ENCODE assay signal across 21 mouse cellular contexts in the genomic region with DNA sequence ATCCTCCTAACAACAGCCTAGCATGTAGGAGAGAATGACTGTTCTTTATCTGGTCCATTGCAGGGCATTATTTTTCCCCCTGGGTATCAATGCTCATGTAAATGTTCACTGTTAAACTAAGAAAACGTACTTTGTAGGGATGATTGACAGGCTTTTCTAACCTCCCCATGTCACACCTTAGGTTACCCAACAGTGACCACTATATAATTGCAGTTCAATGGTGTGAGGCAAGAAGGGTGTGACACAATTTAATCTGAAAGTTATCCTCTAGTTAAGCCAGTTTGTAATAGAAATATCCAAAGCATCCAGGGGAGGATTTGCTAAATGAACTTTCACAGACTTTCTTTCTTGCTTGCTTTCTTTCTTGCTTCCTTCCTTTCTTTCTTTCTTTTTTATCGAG.
DNase-seq lines count a peak whose midpoint lies in the region; ATAC-seq lines count a peak whose summit lies in the region.
"Had no signal": no experiment of that assay in that cellular context is flagged by ENCODE, and none has a peak within 500 bp of the region (broad histone marks: within the 10 kb centered on the region; RNA-seq: fewer than 3 reads in every experiment).

No protein-coding gene starts in this region.

- no peak overlapping the region for H3K4me2 ChIP-seq in midbrain, embryonic 11.5 days
- H3K4me2 ChIP-seq in midbrain, embryonic 16.5 days (ENCODE audit: low read length) = no peak overlapping the region

- WGBS in midbrain, embryonic 11.5 days = 75% methylated on average over 2 of the region's 2 CpGs
- 63% methylated on average over 2 of the region's 2 CpGs for WGBS in midbrain, embryonic 16.5 days

- no peak overlapping the region for H3K9ac ChIP-seq in midbrain, embryonic 11.5 days (ENCODE audit: low read length)
- no peak overlapping the region for H3K9ac ChIP-seq in midbrain, embryonic 16.5 days (ENCODE audit: low read depth, low read length)

- H3K36me3 ChIP-seq in midbrain, embryonic 11.5 days (ENCODE audit: control insufficient read depth, insufficient read depth, low read length) = no peaks in the 10 kb centered on the region
- H3K36me3 ChIP-seq in midbrain, embryonic 16.5 days (ENCODE audit: control insufficient read depth, insufficient read depth, low read length) = no peaks in the 10 kb centered on the region

- H3K4me3 ChIP-seq in midbrain, embryonic 11.5 days (ENCODE audit: low read depth, low read length) = no peak overlapping the region
- H3K4me3 ChIP-seq in midbrain, embryonic 16.5 days (ENCODE audit: low read depth, low read length) = no peak overlapping the region

- no peaks in the 10 kb centered on the region for H3K9me3 ChIP-seq in midbrain, embryonic 11.5 days (ENCODE audit: control insufficient read depth, low read length)
- no peaks in the 10 kb centered on the region for H3K9me3 ChIP-seq in midbrain, embryonic 16.5 days (replicated peaks; ENCODE audit: control insufficient read depth, low read length, poor library complexity, severe bottlenecking)
- H3K9me3 ChIP-seq: G1E had no signal

- no peaks in the 10 kb centered on the region for H3K27me3 ChIP-seq in midbrain, embryonic 11.5 days (ENCODE audit: control insufficient read depth, insufficient read depth, low read length)
- no peaks in the 10 kb centered on the region for H3K27me3 ChIP-seq in midbrain, embryonic 16.5 days (ENCODE audit: control insufficient read depth, insufficient read depth, low read depth, low read length)
- H3K27me3 ChIP-seq: CH12.LX, Patski had no signal

- DNase-seq in midbrain, embryonic 11.5 days (ENCODE audit: low spot score, missing footprints) = peak; percentile 14
- peak; percentile 63 for DNase-seq in fat pad, adult 2 months (ENCODE audit: extremely low read depth, low read depth, low spot score)
- DNase-seq in gonadal fat pad, adult 2 months (ENCODE audit: low read depth) = peak; percentile 81
- no peak for DNase-seq in ovary, postnatal 14 days (ENCODE audit: low spot score)
- DNase-seq in lung, postnatal 10 days = no peak
- DNase-seq: adrenal gland, adult 2 months; adrenal gland, adult 8-10 months; adrenal gland, postnatal 10 days; adrenal gland, postnatal 14 days; adrenal gland, postnatal 25 days; adrenal gland, postnatal 36 days; B cell, adult 2 months; cerebellum, adult 11 months; cerebellum, adult 11-12 months; cerebellum, adult 18-20 months had no signal

- H3K4me1 ChIP-seq in midbrain, embryonic 11.5 days (ENCODE audit: control insufficient read depth, insufficient read depth, low read length) = no peaks in the 10 kb centered on the region; the same call in 1 of the 2 replicates
- H3K4me1 ChIP-seq in midbrain, embryonic 16.5 days (ENCODE audit: control insufficient read depth, insufficient read depth, low read length) = no peaks in the 10 kb centered on the region

- no peak overlapping the region for H3K27ac ChIP-seq in midbrain, embryonic 11.5 days (ENCODE audit: low read depth, low read length)
- H3K27ac ChIP-seq in midbrain, embryonic 16.5 days (ENCODE audit: low read length) = no peak overlapping the region

- no peak for ATAC-seq in midbrain, embryonic 11.5 days (ENCODE audit: low FRiP score)
- ATAC-seq in midbrain, embryonic 16.5 days = no peak
- ATAC-seq: activated CD4-positive, CD25-positive, alpha-beta regulatory T cell, adult 4 months; CD4-positive, CD25-positive, alpha-beta regulatory T cell, adult 4 months; Patski had no signal

Comparison
In these comparisons a context has a peak if more than half of its experiments do, and no peak if none do; other contexts are left out.
1. DNase-seq: peak in midbrain, embryonic 11.5 days (single experiment), fat pad, adult 2 months (single experiment) and gonadal fat pad, adult 2 months (single experiment); none in ovary, postnatal 14 days (single experiment) and lung, postnatal 10 days (single experiment).